Mouse (Mus musculus) urinary bladder, adult 2 months (tissue): Measurements from ENCODE around the gene Styxl1. TPM values are rescaled to one million over a fixed set of nuclear protein-coding genes. Genes with fewer than 3 reads are reported as not detected.

Experiments used
- DNase-seq: peaks from one replicate; pipeline ENCODE4 v3.0.0; 2022; ENCODE audit warnings: low spot score
- polyA plus RNA-seq: library from polyadenylated mRNA; depleted of rRNA; stranded (reverse); fragments of >200 nt; gene quantifications from 2 replicates; pipeline ENCODE4 v1.2.3, GENCODE M21; 2012; rRNA removed

Styxl1 gene
- polyA plus RNA-seq, 1 experiment = 0.48 TPM

DNA sequence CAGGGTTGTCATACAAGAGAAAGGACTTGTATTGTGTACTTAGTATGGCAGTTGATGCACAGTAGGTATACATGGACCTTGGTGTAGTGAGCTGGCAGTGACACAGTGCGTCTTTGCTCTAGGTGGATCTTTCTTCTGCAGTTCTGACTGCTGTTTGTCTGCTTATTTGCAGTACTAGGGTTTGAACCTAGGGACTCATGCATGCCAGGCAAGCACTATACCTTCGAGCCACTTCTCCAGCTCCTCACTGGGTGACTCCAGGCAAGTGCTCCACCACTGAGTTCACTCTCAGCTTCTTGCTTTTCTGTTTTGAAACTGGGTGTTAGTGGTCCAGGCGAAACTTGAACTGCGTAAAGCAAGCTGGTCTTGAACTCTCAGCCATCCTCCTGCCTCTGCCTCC lies 76.6 kb downstream of the Styxl1 start:
- DNase-seq = no peak

DNA sequence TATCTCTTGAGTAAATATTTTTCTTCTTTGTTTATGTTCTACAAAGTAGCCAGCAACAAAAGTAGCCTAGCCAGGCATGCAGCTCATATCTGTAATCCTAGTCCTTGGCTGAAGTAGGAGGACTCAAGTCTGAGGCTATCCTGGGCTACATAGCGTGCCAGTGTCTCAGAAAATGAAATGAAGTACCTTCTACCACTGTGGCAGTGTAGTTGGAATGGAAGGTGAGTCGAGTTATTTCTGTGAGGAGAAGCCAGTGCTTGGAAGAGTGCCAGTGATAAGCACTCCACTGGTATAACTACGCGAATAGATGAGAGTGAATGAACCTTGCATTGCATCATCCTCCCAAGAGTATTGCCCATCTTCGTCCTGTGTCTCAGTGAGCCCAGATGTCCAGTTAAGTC lies 80.5 kb downstream of the Styxl1 start:
- DNase-seq = no peak

Other genes with a start within 250 kb of the Styxl1 start
- gene Hip1, start 233.3 kb downstream of the Styxl1 start, polyA plus RNA-seq = 25.3 and 33.6 TPM in 2 replicates
- gene Ccl26, start 214.8 kb downstream of the Styxl1 start, polyA plus RNA-seq = not detected in 2 replicates
- gene Ccl24, start 205.3 kb downstream of the Styxl1 start, polyA plus RNA-seq = 12.1 and 16.2 TPM in 2 replicates
- 27.6 and 33.2 TPM in 2 replicates for gene Rhbdd2, start 145.8 kb downstream of the Styxl1 start, polyA plus RNA-seq
- 140 and 145 TPM in 2 replicates for gene Por, start 108.4 kb downstream of the Styxl1 start, polyA plus RNA-seq
- gene Tmem120a, start 33.9 kb downstream of the Styxl1 start, polyA plus RNA-seq = 21.0 and 21.7 TPM in 2 replicates
- gene Mdh2, start 95 bp upstream of the Styxl1 start, polyA plus RNA-seq = 264 and 269 TPM in 2 replicates
- 0.07 and 0.12 TPM in 2 replicates for gene Srrm3, start 28.5 kb upstream of the Styxl1 start, polyA plus RNA-seq
- 816 and 846 TPM in 2 replicates for gene Hspb1, start 109.5 kb upstream of the Styxl1 start, polyA plus RNA-seq
- gene Ywhag, start 156.2 kb upstream of the Styxl1 start, polyA plus RNA-seq = 54.0 and 76.6 TPM in 2 replicates
- 3.4 and 4.2 TPM in 2 replicates for gene Ssc4d, start 196.1 kb upstream of the Styxl1 start, polyA plus RNA-seq
- gene Zp3, start 201.7 kb upstream of the Styxl1 start, polyA plus RNA-seq = not detected in 2 replicates
- gene Dtx2, start 216.4 kb upstream of the Styxl1 start, polyA plus RNA-seq = 16.8 and 17.3 TPM in 2 replicates